Mouse (Mus musculus): ENCODE data around the gene Tsnaxip1.

DNA sequence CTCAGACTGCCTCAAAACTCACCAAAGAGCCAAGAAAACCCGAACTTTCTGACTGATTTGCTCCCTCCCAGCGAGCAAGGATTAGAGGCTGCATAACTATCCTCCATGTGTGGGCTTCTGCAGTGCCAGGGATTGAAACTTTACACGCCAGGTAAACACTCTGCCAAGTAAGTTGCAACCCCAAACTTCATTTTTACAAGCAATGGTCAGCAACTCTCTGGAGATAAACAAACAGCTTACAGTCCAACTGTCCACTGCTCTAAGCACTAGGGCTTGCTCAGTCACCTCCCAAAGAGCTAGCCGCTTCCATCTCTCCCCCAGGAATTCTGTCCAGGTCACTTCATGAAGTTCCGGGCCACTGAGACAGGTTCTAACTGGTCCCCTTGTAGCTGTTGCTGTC lies 29.1 kb upstream of the Tsnaxip1 start:
- TF ChIP-seq CTCF (IDR thresholded peaks at IDR 0.05; ENCODE audit: control insufficient read depth, insufficient read depth, low read length) (no peak), POLR2A (IDR thresholded peaks at IDR 0.05; ENCODE audit: borderline replicate concordance, control insufficient read depth, low read depth, low read length) (no peak)

Measured in bone marrow, adult 2 months (tissue).